Mouse (Mus musculus) forebrain, embryonic 14.5 days (tissue): Measurements from ENCODE around the gene Pot1a. TPM values are rescaled to one million over a fixed set of nuclear protein-coding genes. Genes with fewer than 3 reads are reported as not detected.
A peak's percentile ranks its signal among the peaks of the same experiment; 100 is the strongest.

Experiments
- ATAC-seq: fragments of 200-750 bp; cut with Nextera tagmentation; 2 replicates; pipeline ENCODE4 v1.8.0; 2017; ENCODE audit warnings: mild to moderate bottlenecking, moderate library complexity
- DNase-seq: peaks from one replicate; pipeline ENCODE4 v3.0.0-alpha.2; 2015; ENCODE audit warnings: low spot score
- H3K27ac ChIP-seq: fragments of 300-500 bp; sonication (generic); 2 replicates; pipeline ENCODE4 v1.5.1; 2014; ENCODE audit warnings: low read depth, mild to moderate bottlenecking, control low read depth, low read length, moderate library complexity
- H3K27me3 ChIP-seq: fragments of 300-500 bp; sonication (generic); replicated peaks from 2 replicates; pipeline ENCODE4 v1.6.1; 2014; ENCODE audit warnings: low read length, control low read depth, mixed read lengths; ENCODE audit not compliant: control insufficient read depth, insufficient read depth
- H3K36me3 ChIP-seq: fragments of 300-500 bp; sonication (generic); 2 replicates; pipeline ENCODE4 v1.6.1; 2014; ENCODE audit warnings: low read length, control low read depth; ENCODE audit not compliant: control insufficient read depth, insufficient read depth
- H3K4me1 ChIP-seq: fragments of 300-500 bp; sonication (generic); 2 replicates; pipeline ENCODE4 v1.6.1; 2014; ENCODE audit warnings: antibody characterized with exemption, low read length, control low read depth; ENCODE audit not compliant: control insufficient read depth, insufficient read depth
- H3K4me2 ChIP-seq: fragments of 300-500 bp; sonication (generic); 2 replicates; pipeline ENCODE4 v1.6.1; 2014; ENCODE audit warnings: mild to moderate bottlenecking, control low read depth, low read length
- H3K4me3 ChIP-seq: fragments of 300-500 bp; sonication (generic); 2 replicates; pipeline ENCODE4 v1.5.1; 2014; ENCODE audit warnings: low read depth, low read length, control low read depth
- H3K9ac ChIP-seq: fragments of 300-500 bp; sonication (generic); 2 replicates; pipeline ENCODE4 v1.6.1; 2014; ENCODE audit warnings: mild to moderate bottlenecking, low read length, control low read depth, moderate library complexity
- H3K9me3 ChIP-seq: fragments of 300-500 bp; sonication (generic); replicated peaks from 2 replicates; pipeline ENCODE4 v1.6.1; 2016; ENCODE audit warnings: low read length, control low read depth, mixed read lengths; ENCODE audit not compliant: control insufficient read depth
- WGBS: fragments of 180-500 bp; shearing (Covaris S2); extraction: QIAGEN DNeasy Blood & Tissue Kit; methylation state at CpG from one replicate; pipeline ENCODE4 v1.1.7; 2014; 5-methylcytosine and 5-hydroxymethylcytosine counted together
- polyA plus RNA-seq: library from polyadenylated mRNA; unstranded; fragments of >200 nt; fragmentation: Nextera tagmentation; extraction: Ambion mirVana; gene quantifications from 2 replicates; pipeline ENCODE4 v1.2.1, GENCODE M21; 2014

Gene Pot1a
- polyA plus RNA-seq, 1 experiment from 2014 or later, result 42.3 TPM

DNA sequence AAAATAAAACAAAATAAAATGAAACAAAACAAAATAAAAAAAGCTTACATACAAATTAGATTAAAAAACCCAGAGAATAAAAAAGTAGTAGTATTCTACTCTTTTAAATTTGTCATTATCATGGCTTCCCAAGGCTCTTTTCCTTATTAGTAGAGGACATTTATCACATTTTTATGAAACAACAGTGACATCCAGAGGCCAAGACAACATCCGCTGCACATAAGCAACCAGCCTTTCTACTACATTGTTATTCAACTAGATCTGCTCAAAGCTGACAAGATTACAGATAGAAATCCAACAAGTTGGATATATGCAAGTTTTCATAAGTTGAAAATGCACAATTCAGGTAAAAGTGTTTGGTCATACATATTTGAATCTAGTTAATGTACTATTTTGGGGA lies 56.4 kb downstream of the Pot1a start:
- Histone ChIP-seq H3K4me3 (no peak overlapping the region), H3K36me3 (peaks cover 27% of the 10 kb centered on the region), H3K9me3 (no peaks in the 10 kb centered on the region), H3K9ac (no peak overlapping the region), H3K4me2 (no peak overlapping the region), H3K27ac (no peak overlapping the region), H3K4me1 (no peaks in the 10 kb centered on the region), H3K27me3 (no peaks in the 10 kb centered on the region)
- DNase-seq (peak; percentile 57), ATAC-seq (no peak)
- 94% methylated on average over 1 of the region's 1 CpGs for WGBS

DNA sequence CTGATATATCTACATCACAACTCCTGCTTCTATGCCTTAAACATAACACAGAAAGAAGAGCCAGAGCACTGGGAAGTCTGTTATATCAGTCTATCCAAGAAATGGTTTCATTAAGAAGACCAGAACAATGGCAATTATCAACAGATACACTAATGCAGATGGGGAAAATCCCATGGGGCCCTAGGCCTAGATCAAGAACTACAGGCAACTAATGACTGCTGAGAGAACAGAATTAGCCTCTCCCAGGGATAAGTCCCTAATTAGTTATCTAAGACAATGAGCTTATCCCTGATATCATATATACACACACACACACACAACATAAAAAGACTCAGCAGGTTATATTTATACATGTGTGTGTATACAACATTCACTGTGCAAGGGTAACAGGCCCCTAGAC lies 72.5 kb downstream of the Pot1a start:
- no peak for ATAC-seq
- no peak for DNase-seq
- H3K27me3 ChIP-seq, result no peaks in the 10 kb centered on the region

DNA sequence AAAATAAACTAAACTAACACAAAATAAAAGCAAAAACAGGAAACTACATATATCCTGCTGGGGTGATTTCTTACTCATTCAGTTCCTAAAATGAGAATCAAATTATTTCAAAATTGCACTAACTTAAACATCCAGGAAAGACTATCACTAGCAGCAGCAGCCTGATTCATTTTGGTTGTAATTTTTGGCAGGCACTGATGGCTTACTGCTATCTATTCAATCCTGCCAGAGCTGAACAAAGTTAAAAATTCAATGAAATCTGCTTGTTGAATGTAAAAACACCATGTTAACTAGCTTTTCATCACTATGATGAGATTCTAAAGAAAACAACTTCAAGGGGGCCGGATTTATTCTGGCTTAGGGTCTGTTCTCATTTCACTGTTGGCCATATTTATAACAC lies 82.5 kb downstream of the Pot1a start:
- 95% methylated on average over 1 of the region's 1 CpGs for WGBS
- H3K27me3 ChIP-seq, result no peaks in the 10 kb centered on the region
- H3K4me3 ChIP-seq, result no peak overlapping the region
- H3K36me3 ChIP-seq, result no peaks in the 10 kb centered on the region
- no peak overlapping the region for H3K4me2 ChIP-seq
- H3K9me3 ChIP-seq, result no peaks in the 10 kb centered on the region
- ATAC-seq (no peak), DNase-seq (no peak)
- no peak overlapping the region for H3K9ac ChIP-seq
- H3K4me1 ChIP-seq, result no peaks in the 10 kb centered on the region
- no peak overlapping the region for H3K27ac ChIP-seq

More for the DNA sequence above, 72.5 kb downstream of the Pot1a start:
- Histone ChIP-seq H3K9me3 (no peaks in the 10 kb centered on the region), H3K36me3 (no peaks in the 10 kb centered on the region), H3K27ac (no peak overlapping the region), H3K4me3 (no peak overlapping the region), H3K4me1 (no peaks in the 10 kb centered on the region), H3K4me2 (no peak overlapping the region), H3K9ac (no peak overlapping the region)

DNA sequence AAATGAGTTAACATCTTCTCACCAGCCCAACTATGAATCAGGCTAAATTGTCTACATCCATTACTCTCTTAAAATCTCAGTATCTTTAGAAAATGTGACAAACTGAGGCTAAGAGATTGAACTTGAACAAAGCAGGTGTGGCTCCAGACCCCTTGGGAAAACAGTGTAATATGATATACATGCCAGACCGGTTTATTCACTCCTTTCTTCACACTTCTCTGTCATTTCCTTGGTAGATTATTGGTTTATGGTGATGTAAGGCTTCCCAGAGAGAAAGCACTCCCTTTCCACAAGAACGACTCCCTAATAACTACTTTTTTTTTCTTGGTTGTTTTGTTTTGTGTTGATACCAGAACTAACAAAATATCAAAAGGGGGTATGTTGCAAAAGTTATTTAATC lies 98.4 kb downstream of the Pot1a start:
- no peak for ATAC-seq
- WGBS, result 40% methylated on average over 2 of the region's 2 CpGs
- H3K27me3 ChIP-seq, result no peaks in the 10 kb centered on the region

DNA sequence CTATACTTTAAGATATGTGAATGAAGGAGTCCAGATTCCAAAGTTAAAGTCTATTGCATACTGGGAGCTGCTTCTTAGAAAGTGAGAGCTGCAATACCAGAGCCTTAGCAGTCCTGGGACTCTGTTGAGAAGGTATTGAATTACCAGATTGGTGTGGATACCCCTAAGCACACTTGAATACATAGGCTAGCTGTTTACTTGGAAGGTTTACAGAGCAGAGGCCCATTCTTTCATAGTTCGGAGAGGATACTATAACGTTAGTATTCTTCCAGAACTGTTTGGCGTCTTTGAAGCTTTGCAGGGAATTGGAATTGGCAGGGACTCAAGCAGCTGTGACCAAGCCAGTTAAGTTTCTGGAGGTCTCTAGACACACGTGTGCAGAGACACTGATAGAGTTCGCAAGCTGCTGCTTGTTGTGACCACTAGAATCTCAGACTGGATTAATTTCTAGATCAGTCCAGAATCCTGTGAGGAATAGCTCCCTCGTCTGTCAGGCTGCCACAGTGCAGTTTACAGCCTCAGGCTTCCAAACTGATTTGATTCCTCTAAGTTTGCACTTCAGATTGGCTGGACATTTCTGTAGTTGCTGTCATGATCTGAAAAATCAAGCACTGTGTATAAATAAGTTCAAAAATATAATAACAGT lies 99.7 kb downstream of the Pot1a start:
- Histone ChIP-seq H3K4me2 (no peak overlapping the region), H3K9me3 (no peaks in the 10 kb centered on the region), H3K36me3 (no peaks in the 10 kb centered on the region), H3K27me3 (no peaks in the 10 kb centered on the region), H3K4me1 (no peaks in the 10 kb centered on the region), H3K9ac (no peak overlapping the region), H3K4me3 (no peak overlapping the region), H3K27ac (no peak overlapping the region)
- peak; percentile 68 for DNase-seq
- 42% methylated on average over 6 of the region's 6 CpGs for WGBS
- ATAC-seq, result peak; percentile 62

More for the DNA sequence above, 98.4 kb downstream of the Pot1a start:
- Histone ChIP-seq H3K27ac (no peak overlapping the region), H3K4me2 (no peak overlapping the region), H3K9ac (no peak overlapping the region), H3K9me3 (no peaks in the 10 kb centered on the region), H3K4me3 (no peak overlapping the region), H3K36me3 (no peaks in the 10 kb centered on the region), H3K4me1 (no peaks in the 10 kb centered on the region)
- no peak for DNase-seq

DNA sequence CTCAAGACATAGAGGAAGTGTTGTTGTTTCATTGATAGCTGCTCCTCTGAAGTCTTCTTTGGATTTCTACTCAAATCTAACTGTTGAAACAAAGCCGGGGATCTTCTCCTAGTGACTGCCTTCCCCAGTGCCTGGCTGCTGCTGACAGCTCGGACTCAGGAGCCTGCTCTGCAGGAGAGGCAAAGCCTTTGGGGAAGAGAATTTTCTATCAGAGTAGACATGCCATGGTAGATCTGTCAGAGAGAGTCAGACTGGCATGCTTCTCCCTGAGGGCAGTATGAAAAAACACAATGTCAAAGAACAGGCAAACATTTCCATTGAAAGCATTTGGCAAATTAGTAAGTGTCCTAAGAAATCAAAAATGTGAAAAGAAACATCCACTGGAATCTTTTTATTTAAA lies 109.1 kb downstream of the Pot1a start:
- H3K4me1 ChIP-seq, result no peaks in the 10 kb centered on the region
- no peak overlapping the region for H3K4me3 ChIP-seq
- DNase-seq, result no peak
- H3K27ac ChIP-seq, result no peak overlapping the region
- H3K9me3 ChIP-seq, result no peaks in the 10 kb centered on the region
- H3K36me3 ChIP-seq, result no peaks in the 10 kb centered on the region
- H3K9ac ChIP-seq, result no peak overlapping the region
- WGBS, result 40% methylated on average over 2 of the region's 2 CpGs
- no peak overlapping the region for H3K4me2 ChIP-seq
- H3K27me3 ChIP-seq, result no peaks in the 10 kb centered on the region
- no peak for ATAC-seq

Other genes starting within 250 kb of the Pot1a start
- 1.1 and 1.7 TPM in 2 replicates for gene Gpr37, start 118.5 kb downstream of the Pot1a start, polyA plus RNA-seq